Mouse (Mus musculus) CD4-positive naive resting alpha-beta T cell, adult 76 days (primary cell): ENCODE data around the gene Lpar6. TPM values are rescaled to one million over a fixed set of nuclear protein-coding genes. Genes with fewer than 3 reads are reported as not detected.

Experiments used
- total RNA-seq: library from RNA; stranded (reverse); gene quantifications from one replicate; pipeline ENCODE4 v1.2.4, GENCODE M21; 2023

Gene Lpar6
- total RNA-seq = 7.4 TPM

GRCm38 (mm10) chr14:73237848-73238321 lies at the start of gene Lpar6:
Gene Lpar6, plus strand, starts transcription at chr14:73237895.

Other genes with a start within 250 kb of the Lpar6 start
- 2.1 TPM for gene Cysltr2, start 188.8 kb upstream of the Lpar6 start, total RNA-seq
- gene Rcbtb2, start 114.9 kb upstream of the Lpar6 start, total RNA-seq = 39.7 TPM
- 68.3 TPM for gene Rb1, start 87.9 kb downstream of the Lpar6 start, total RNA-seq
- 467 TPM for gene Itm2b, start 147.4 kb downstream of the Lpar6 start, total RNA-seq